Mouse (Mus musculus) layer of hippocampus, adult 9-10 months (tissue): Measurements from ENCODE around the gene Ccdc40.
"Not testable (repeated sequence)": the region's sequence is repeated elsewhere in the genome, so short reads cannot be mapped to it uniquely, and the experiment has no call there.

Source experiments
- DNase-seq: peaks from one replicate; pipeline ENCODE4 v3.0.0; 2022; ENCODE audit warnings: low spot score

Ccdc40 gene

GRCm38 (mm10) chr11:119237007-119237406, 8.6 kb downstream of the Ccdc40 start:
- no peak for DNase-seq

- DNase-seq: no peak
These were observed 9.4 kb downstream of the Ccdc40 start for GRCm38 (mm10) chr11:119237568-119238304.

GRCm38 (mm10) chr11:119238305-119238721, 9.9 kb downstream of the Ccdc40 start:
- DNase-seq: no peak

- no peak for DNase-seq
These were observed 11.1 kb downstream of the Ccdc40 start for GRCm38 (mm10) chr11:119239480-119239879.

- not testable (repeated sequence) for DNase-seq
These were observed 17.2 kb downstream of the Ccdc40 start for GRCm38 (mm10) chr11:119245543-119245942.

GRCm38 (mm10) chr11:119249011-119249410, 20.6 kb downstream of the Ccdc40 start:
- DNase-seq: peak; percentile 42

GRCm38 (mm10) chr11:119250998-119251397, 22.6 kb downstream of the Ccdc40 start:
- DNase-seq: no peak

GRCm38 (mm10) chr11:119252854-119253541, 24.6 kb downstream of the Ccdc40 start:
- DNase-seq: no peak

- DNase-seq: not testable (repeated sequence)
These were observed 28.2 kb downstream of the Ccdc40 start for GRCm38 (mm10) chr11:119256557-119256956.

- no peak for DNase-seq
These were observed 29.8 kb downstream of the Ccdc40 start for GRCm38 (mm10) chr11:119258216-119258571.

- peak; percentile 61 for DNase-seq
These were observed 30.4 kb downstream of the Ccdc40 start for GRCm38 (mm10) chr11:119258572-119259322.

- no peak for DNase-seq
These were observed 31.6 kb downstream of the Ccdc40 start for GRCm38 (mm10) chr11:119259977-119260376.

- no peak for DNase-seq
These were observed 36.0 kb downstream of the Ccdc40 start for GRCm38 (mm10) chr11:119264413-119264812.

- DNase-seq: no peak
These were observed 37.4 kb downstream of the Ccdc40 start for GRCm38 (mm10) chr11:119265811-119266210.

- no peak for DNase-seq
These were observed 38.9 kb downstream of the Ccdc40 start for GRCm38 (mm10) chr11:119267241-119267674.

GRCm38 (mm10) chr11:119267768-119268556, 39.6 kb downstream of the Ccdc40 start, which contains the start of gene Gaa:
TSS of gene Gaa (plus strand) at chr11:119267887.
- DNase-seq: peak; percentile 99

- DNase-seq: peak; percentile 52
These were observed 40.3 kb downstream of the Ccdc40 start for GRCm38 (mm10) chr11:119268557-119269195.

- not testable (repeated sequence) for DNase-seq
These were observed 44.1 kb downstream of the Ccdc40 start for GRCm38 (mm10) chr11:119272492-119272891.

GRCm38 (mm10) chr11:119273186-119273930, 45.0 kb downstream of the Ccdc40 start:
- DNase-seq: no peak

- DNase-seq: no peak
These were observed 52.7 kb downstream of the Ccdc40 start for GRCm38 (mm10) chr11:119281030-119281429.
